Mouse (Mus musculus) liver, embryonic 14.5 days (tissue): ENCODE results near the gene Rassf8. TPM values are rescaled to one million over a fixed set of nuclear protein-coding genes. Genes with fewer than 3 reads are reported as not detected.

Source experiments
- ATAC-seq: fragments of 200-750 bp; cut with Nextera tagmentation; 2 replicates; pipeline ENCODE4 v1.8.0; 2017; ENCODE audit warnings: moderate number of reproducible peaks, mild to moderate bottlenecking, moderate library complexity; ENCODE audit not compliant: insufficient read depth
- DNase-seq, 3 experiments: peaks; one replicate each; pipeline ENCODE4 v3.0.0-alpha.2; 2012 to 2013; ENCODE audit warnings: low read depth in 3 of 3, low spot score in 3 of 3
- H3K27ac ChIP-seq: fragments of 300-500 bp; sonication (generic); 2 replicates; pipeline ENCODE4 v1.5.1; 2014; ENCODE audit warnings: moderate library complexity, mild to moderate bottlenecking, control low read depth, inconsistent platforms
- H3K27me3 ChIP-seq: fragments of 300-500 bp; sonication (generic); 2 replicates; pipeline ENCODE4 v1.6.1; 2014; ENCODE audit warnings: mild to moderate bottlenecking, low read length, moderate library complexity; ENCODE audit not compliant: control insufficient read depth, insufficient read depth
- H3K36me3 ChIP-seq: fragments of 300-500 bp; sonication (generic); replicated peaks from 2 replicates; pipeline ENCODE4 v1.6.1; 2014; ENCODE audit warnings: low read depth; ENCODE audit not compliant: control insufficient read depth, insufficient read depth
- H3K4me1 ChIP-seq, 2 experiments: fragments of 200-500 bp in 1 of 2; fragments of 300-500 bp in 1 of 2; sonication (generic) in 1 of 2; replicated peaks; 2 replicates each; pipeline ENCODE4 v1.6.1; 2012 to 2014; ENCODE audit warnings: antibody characterized with exemption in 1 of 2, inconsistent platforms in 1 of 2, low read length in 1 of 2; ENCODE audit not compliant: control insufficient read depth in 2 of 2, insufficient read depth in 2 of 2
- H3K4me2 ChIP-seq: fragments of 300-500 bp; sonication (generic); 2 replicates; pipeline ENCODE4 v1.6.1; 2014; ENCODE audit warnings: low read depth, mild to moderate bottlenecking, control low read depth, moderate library complexity
- H3K4me3 ChIP-seq, 2 experiments: fragments of 200-500 bp in 1 of 2; fragments of 300-500 bp in 1 of 2; sonication (generic) in 1 of 2; 2 replicates each; pipeline ENCODE4 v1.5.1; 2012 to 2014; ENCODE audit warnings: low read depth in 2 of 2, low read length in 2 of 2, mild to moderate bottlenecking in 2 of 2, control low read depth in 1 of 2, inconsistent platforms in 1 of 2, moderate library complexity in 1 of 2; ENCODE audit not compliant: insufficient read depth in 1 of 2
- H3K9ac ChIP-seq: fragments of 300-500 bp; sonication (generic); replicated peaks from 2 replicates; pipeline ENCODE4 v1.6.1; 2014; ENCODE audit warnings: mild to moderate bottlenecking, control low read depth, moderate library complexity
- H3K9me3 ChIP-seq: fragments of 300-500 bp; sonication (generic); 2 replicates; pipeline ENCODE4 v1.6.1; 2016; ENCODE audit warnings: low read length, mixed read lengths; ENCODE audit not compliant: control insufficient read depth
- CTCF ChIP-seq: IDR thresholded peaks from 2 replicates; pipeline ENCODE4 v1.5.1; 2016; ENCODE audit warnings: antibody characterized with exemption, low read depth, control low read depth
- EP300 ChIP-seq: IDR thresholded peaks from 2 replicates; pipeline ENCODE4 v1.6.1; 2016; ENCODE audit warnings: antibody characterized with exemption, low read depth
- WGBS: fragments of 180-500 bp; shearing (Covaris S2); extraction: QIAGEN DNeasy Blood & Tissue Kit; methylation state at CpG from one replicate; pipeline ENCODE4 v1.1.7; 2014; ENCODE audit not compliant: insufficient replicate concordance; 5-methylcytosine and 5-hydroxymethylcytosine counted together
- polyA plus RNA-seq, 2 experiments: library from polyadenylated mRNA; depleted of rRNA in 1 of 2; stranded (reverse) in 1 of 2; unstranded in 1 of 2; fragments of >200 nt; fragmentation: Nextera tagmentation in 1 of 2; extraction: Ambion mirVana in 1 of 2; gene quantifications; 2 replicates each; pipeline versions ENCODE4 v1.2.1 to v1.2.3; 2012 to 2014

The Rassf8 gene
- polyA plus RNA-seq, 2 experiments, result 1.4 to 3.1 TPM

GRCm38 (mm10) chr6:145845611-145846010, 99.1 kb downstream of the Rassf8 start:
- Histone ChIP-seq H3K4me1 (no peaks in the 10 kb centered on the region), H3K9me3 (no peaks in the 10 kb centered on the region), H3K9ac (no peak overlapping the region), H3K27me3 (no peaks in the 10 kb centered on the region), H3K27ac (no peak overlapping the region), H3K4me2 (no peak overlapping the region), H3K36me3 (no peaks in the 10 kb centered on the region), H3K4me3 (no peak overlapping the region)
- TF ChIP-seq EP300 (no peak), CTCF (no peak)
- WGBS, result 39% methylated on average over 5 of the region's 5 CpGs
- ATAC-seq, result no peak
- DNase-seq, result no peak

- Histone ChIP-seq H3K4me1 (no peaks in the 10 kb centered on the region), H3K27ac (no peak overlapping the region), H3K27me3 (no peaks in the 10 kb centered on the region), H3K4me2 (no peak overlapping the region), H3K9ac (no peak overlapping the region), H3K36me3 (no peaks in the 10 kb centered on the region), H3K9me3 (no peaks in the 10 kb centered on the region), H3K4me3 (no peak overlapping the region)
- DNase-seq (no peak), ATAC-seq (no peak)
- no peak for TF ChIP-seq EP300
- no peak for TF ChIP-seq CTCF
- WGBS, result 48% methylated on average over 1 of the region's 1 CpGs
These were observed 99.5 kb downstream of the Rassf8 start for GRCm38 (mm10) chr6:145846076-145846475.

GRCm38 (mm10) chr6:145846948-145847347, 100.4 kb downstream of the Rassf8 start:
- Histone ChIP-seq H3K4me3 (no peak overlapping the region), H3K27me3 (no peaks in the 10 kb centered on the region), H3K36me3 (no peaks in the 10 kb centered on the region), H3K4me2 (no peak overlapping the region), H3K27ac (no peak overlapping the region), H3K9me3 (no peaks in the 10 kb centered on the region), H3K4me1 (no peaks in the 10 kb centered on the region), H3K9ac (no peak overlapping the region)
- no peak for TF ChIP-seq CTCF
- TF ChIP-seq EP300, result no peak
- ATAC-seq (no peak), DNase-seq (no peak)
- WGBS, result 63% methylated on average over 6 of the region's 6 CpGs

GRCm38 (mm10) chr6:145847661-145848060, 101.1 kb downstream of the Rassf8 start:
- TF ChIP-seq EP300, result no peak
- TF ChIP-seq CTCF, result no peak

GRCm38 (mm10) chr6:145850789-145851188, 104.2 kb downstream of the Rassf8 start:
- no peak overlapping the region for H3K4me2 ChIP-seq
- DNase-seq (no peak), ATAC-seq (no peak)
- TF ChIP-seq EP300, result no peak
- TF ChIP-seq CTCF, result no peak
- H3K36me3 ChIP-seq, result no peaks in the 10 kb centered on the region
- H3K27ac ChIP-seq, result no peak overlapping the region
- no peaks in the 10 kb centered on the region for H3K27me3 ChIP-seq
- no peak overlapping the region for H3K9ac ChIP-seq
- 11% methylated on average over 2 of the region's 2 CpGs for WGBS
- no peak overlapping the region for H3K4me3 ChIP-seq
- no peaks in the 10 kb centered on the region for H3K9me3 ChIP-seq
- 0 out of 4 replicates have a peak, but pooled peaks cover 0 to 2% of the 10 kb centered on the region in 2 experiments for H3K4me1 ChIP-seq

More at GRCm38 (mm10) chr6:145847661-145848060, 101.1 kb downstream of the Rassf8 start:
- Histone ChIP-seq H3K27me3 (no peaks in the 10 kb centered on the region), H3K36me3 (no peaks in the 10 kb centered on the region), H3K4me3 (no peak overlapping the region), H3K9ac (no peak overlapping the region), H3K4me1 (no peaks in the 10 kb centered on the region), H3K9me3 (no peaks in the 10 kb centered on the region), H3K4me2 (no peak overlapping the region), H3K27ac (no peak overlapping the region)
- DNase-seq (no peak), ATAC-seq (no peak)
- 70% methylated on average over 8 of the region's 8 CpGs for WGBS
